Mouse (Mus musculus): ENCODE results near the gene Exosc7. TPM values are rescaled to one million over a fixed set of nuclear protein-coding genes. Genes with fewer than 3 reads are reported as not detected.

The Exosc7 gene
- polyA plus RNA-seq, 1 experiment from 2014 or later = 98.0 TPM

GRCm38 (mm10) chr9:123138891-123139474 is 26.0 kb downstream of the Exosc7 start:
- Histone ChIP-seq H3K4me3 (replicated peaks) (no peak overlapping the region), H3K27ac (replicated peaks) (0 out of 2 replicates have a peak overlapping the region, but pooled peaks have one; percentile 36), H3K4me2 (replicated peaks) (no peak overlapping the region), H3K4me1 (peaks cover 3% of the 10 kb centered on the region; the same call in 1 of the 2 replicates), H3K9ac (no peak overlapping the region), H3K27me3 (no peaks in the 10 kb centered on the region), H3K9me3 (replicated peaks) (peaks cover 3% of the 10 kb centered on the region), H3K36me3 (peaks cover 64% of the 10 kb centered on the region)
- 52% methylated on average over 5 of the region's 5 CpGs for WGBS
- peak; percentile 67; the same call in 1 of the 2 replicates for ATAC-seq (ENCODE audit: insufficient number of reproducible peaks, low FRiP score, low TSS enrichment, low read depth)

- 0 out of 2 replicates have a peak overlapping the region, but pooled peaks have one; percentile 36 for H3K27ac ChIP-seq (replicated peaks)
- H3K4me1 ChIP-seq = peaks cover 3% of the 10 kb centered on the region; the same call in 1 of the 2 replicates
- H3K9ac ChIP-seq = no peak overlapping the region
- peaks cover 8% of the 10 kb centered on the region for H3K9me3 ChIP-seq (replicated peaks)
- H3K4me3 ChIP-seq (replicated peaks) = no peak overlapping the region
- no peaks in the 10 kb centered on the region for H3K27me3 ChIP-seq
- WGBS = 89% methylated on average over 4 of the region's 4 CpGs
- peaks cover 55% of the 10 kb centered on the region for H3K36me3 ChIP-seq
- H3K4me2 ChIP-seq (replicated peaks) = no peak overlapping the region
- ATAC-seq (ENCODE audit: insufficient number of reproducible peaks, low FRiP score, low TSS enrichment, low read depth) = no peak
Measured at GRCm38 (mm10) chr9:123139887-123140614, 27.0 kb downstream of the Exosc7 start.

GRCm38 (mm10) chr9:123148430-123148829 is 35.4 kb downstream of the Exosc7 start:
- Histone ChIP-seq H3K4me2 (replicated peaks) (no peak overlapping the region), H3K4me1 (no peaks in the 10 kb centered on the region), H3K27ac (replicated peaks) (no peak overlapping the region), H3K4me3 (replicated peaks) (no peak overlapping the region), H3K36me3 (peaks cover 11% of the 10 kb centered on the region), H3K9ac (no peak overlapping the region), H3K27me3 (no peaks in the 10 kb centered on the region), H3K9me3 (replicated peaks) (peaks cover 8% of the 10 kb centered on the region; the same call in 1 of the 2 replicates)
- no peak for ATAC-seq (ENCODE audit: insufficient number of reproducible peaks, low FRiP score, low TSS enrichment, low read depth)
- WGBS = 59% methylated on average over 5 of the region's 5 CpGs

- Histone ChIP-seq H3K36me3 (peaks cover 1% of the 10 kb centered on the region; the same call in 1 of the 2 replicates), H3K9ac (no peak within 1 kb of the TSS), H3K4me1 (no peaks in the 10 kb centered on the region), H3K27me3 (no peaks in the 10 kb centered on the region), H3K27ac (replicated peaks) (0 out of 2 replicates have a peak within 1 kb of the TSS, but pooled peaks have one; percentile 34), H3K9me3 (replicated peaks) (no peaks in the 10 kb centered on the region), H3K4me3 (replicated peaks) (no peak within 1 kb of the TSS), H3K4me2 (replicated peaks) (no peak within 1 kb of the TSS)
- WGBS = 60% methylated on average over 5 of the region's 5 CpGs
- no peak for ATAC-seq (ENCODE audit: insufficient number of reproducible peaks, low FRiP score, low TSS enrichment, low read depth)
Measured at GRCm38 (mm10) chr9:123150241-123151020, 37.4 kb downstream of the Exosc7 start, which contains the start of gene Clec3b. TSS of gene Clec3b (plus strand) at chr9:123150946.

GRCm38 (mm10) chr9:123151561-123151960 is 38.5 kb downstream of the Exosc7 start:
- no peak overlapping the region for H3K9ac ChIP-seq
- no peaks in the 10 kb centered on the region for H3K36me3 ChIP-seq
- no peaks in the 10 kb centered on the region for H3K27me3 ChIP-seq
- 57% methylated on average over 1 of the region's 1 CpGs for WGBS
- no peaks in the 10 kb centered on the region for H3K9me3 ChIP-seq (replicated peaks)
- no peak for ATAC-seq (ENCODE audit: insufficient number of reproducible peaks, low FRiP score, low TSS enrichment, low read depth)
- no peak overlapping the region for H3K27ac ChIP-seq (replicated peaks)
- no peak overlapping the region for H3K4me2 ChIP-seq (replicated peaks)
- no peak overlapping the region for H3K4me3 ChIP-seq (replicated peaks)
- H3K4me1 ChIP-seq = no peaks in the 10 kb centered on the region

GRCm38 (mm10) chr9:123152026-123152425 is 39.0 kb downstream of the Exosc7 start:
- Histone ChIP-seq H3K27ac (replicated peaks) (no peak overlapping the region), H3K4me3 (replicated peaks) (no peak overlapping the region), H3K4me1 (no peaks in the 10 kb centered on the region), H3K36me3 (no peaks in the 10 kb centered on the region), H3K9ac (no peak overlapping the region), H3K4me2 (replicated peaks) (no peak overlapping the region), H3K9me3 (replicated peaks) (no peaks in the 10 kb centered on the region), H3K27me3 (no peaks in the 10 kb centered on the region)
- 65% methylated on average over 3 of the region's 3 CpGs for WGBS
- ATAC-seq (ENCODE audit: insufficient number of reproducible peaks, low FRiP score, low TSS enrichment, low read depth) = no peak

GRCm38 (mm10) chr9:123153121-123153520 is 40.1 kb downstream of the Exosc7 start:
- no peaks in the 10 kb centered on the region for H3K9me3 ChIP-seq (replicated peaks)
- H3K36me3 ChIP-seq = no peaks in the 10 kb centered on the region
- H3K4me2 ChIP-seq (replicated peaks) = no peak overlapping the region
- H3K4me1 ChIP-seq = no peaks in the 10 kb centered on the region; the same call in 1 of the 2 replicates
- H3K9ac ChIP-seq = no peak overlapping the region
- H3K27me3 ChIP-seq = no peaks in the 10 kb centered on the region
- 83% methylated on average over 2 of the region's 2 CpGs for WGBS
- ATAC-seq (ENCODE audit: insufficient number of reproducible peaks, low FRiP score, low TSS enrichment, low read depth) = no peak
- H3K27ac ChIP-seq (replicated peaks) = no peak overlapping the region
- no peak overlapping the region for H3K4me3 ChIP-seq (replicated peaks)

GRCm38 (mm10) chr9:123156910-123157361 is 43.9 kb downstream of the Exosc7 start:
- Histone ChIP-seq H3K4me1 (no peaks in the 10 kb centered on the region; the same call in 1 of the 2 replicates), H3K27me3 (no peaks in the 10 kb centered on the region), H3K27ac (replicated peaks) (no peak overlapping the region), H3K4me3 (replicated peaks) (peak overlapping the region; percentile 27), H3K36me3 (no peaks in the 10 kb centered on the region), H3K9ac (no peak overlapping the region), H3K9me3 (replicated peaks) (no peaks in the 10 kb centered on the region), H3K4me2 (replicated peaks) (peak overlapping the region; percentile 43)
- 27% methylated on average over 30 of the region's 30 CpGs for WGBS
- ATAC-seq (ENCODE audit: insufficient number of reproducible peaks, low FRiP score, low TSS enrichment, low read depth) = peak; percentile 76

GRCm38 (mm10) chr9:123157699-123158098 is 44.7 kb downstream of the Exosc7 start:
- Histone ChIP-seq H3K4me2 (replicated peaks) (no peak overlapping the region), H3K36me3 (no peaks in the 10 kb centered on the region), H3K9ac (no peak overlapping the region), H3K4me1 (no peaks in the 10 kb centered on the region; the same call in 1 of the 2 replicates), H3K4me3 (replicated peaks) (no peak overlapping the region), H3K27ac (replicated peaks) (no peak overlapping the region), H3K9me3 (replicated peaks) (no peaks in the 10 kb centered on the region), H3K27me3 (no peaks in the 10 kb centered on the region)
- no peak for ATAC-seq (ENCODE audit: insufficient number of reproducible peaks, low FRiP score, low TSS enrichment, low read depth)

- H3K27ac ChIP-seq (replicated peaks) = no peak overlapping the region
- H3K4me1 ChIP-seq = no peaks in the 10 kb centered on the region; the same call in 1 of the 2 replicates
- no peaks in the 10 kb centered on the region for H3K9me3 ChIP-seq (replicated peaks)
- ATAC-seq (ENCODE audit: insufficient number of reproducible peaks, low FRiP score, low TSS enrichment, low read depth) = no peak
- H3K4me3 ChIP-seq (replicated peaks) = no peak overlapping the region
- WGBS = 52% methylated on average over 8 of the region's 8 CpGs
- H3K9ac ChIP-seq = no peak overlapping the region
- no peaks in the 10 kb centered on the region for H3K27me3 ChIP-seq
- H3K36me3 ChIP-seq = no peaks in the 10 kb centered on the region
- no peak overlapping the region for H3K4me2 ChIP-seq (replicated peaks)
Measured at GRCm38 (mm10) chr9:123158125-123158836, 45.3 kb downstream of the Exosc7 start.

Data from embryonic facial prominence, embryonic 15.5 days (tissue).